Mouse (Mus musculus) stomach, postnatal 0 days (tissue): Measurements from ENCODE around the gene Fam19a2. TPM values are rescaled to one million over a fixed set of nuclear protein-coding genes. Genes with fewer than 3 reads are reported as not detected.

Experiments
- ATAC-seq: fragments of 200-750 bp; cut with Nextera tagmentation; 2 replicates; pipeline ENCODE4 v1.8.0; 2017; ENCODE audit not compliant: low FRiP score, low TSS enrichment
- DNase-seq: peaks from one replicate; pipeline ENCODE4 v3.0.0-alpha.2; 2016; ENCODE audit warnings: low spot score
- H3K27ac ChIP-seq: fragments of 300-500 bp; sonication (generic); replicated peaks from 2 replicates; pipeline ENCODE4 v1.5.1; 2014; ENCODE audit warnings: mild to moderate bottlenecking, control low read depth
- H3K27me3 ChIP-seq: fragments of 300-500 bp; sonication (generic); 2 replicates; pipeline ENCODE4 v1.6.1; 2014; ENCODE audit warnings: low read length; ENCODE audit not compliant: control insufficient read depth, insufficient read depth
- H3K36me3 ChIP-seq: fragments of 300-500 bp; sonication (generic); 2 replicates; pipeline ENCODE4 v1.6.1; 2014; ENCODE audit warnings: low read length, mixed read lengths; ENCODE audit not compliant: control insufficient read depth, insufficient read depth
- H3K4me1 ChIP-seq: fragments of 300-500 bp; sonication (generic); replicated peaks from 2 replicates; pipeline ENCODE4 v1.6.1; 2014; ENCODE audit warnings: antibody characterized with exemption; ENCODE audit not compliant: control insufficient read depth, insufficient read depth
- H3K4me2 ChIP-seq: fragments of 300-500 bp; sonication (generic); replicated peaks from 2 replicates; pipeline ENCODE4 v1.6.1; 2014; ENCODE audit warnings: low read depth, mild to moderate bottlenecking, control low read depth, moderate library complexity
- H3K4me3 ChIP-seq: fragments of 300-500 bp; sonication (generic); 2 replicates; pipeline ENCODE4 v1.5.1; 2014; ENCODE audit warnings: low read depth, low read length, control low read depth
- H3K9ac ChIP-seq: fragments of 300-500 bp; sonication (generic); 2 replicates; pipeline ENCODE4 v1.6.1; 2014; ENCODE audit warnings: mild to moderate bottlenecking, low read length, control low read depth, mixed read lengths
- H3K9me3 ChIP-seq: fragments of 300-500 bp; sonication (generic); 2 replicates; pipeline ENCODE4 v1.6.1; 2016; ENCODE audit warnings: low read length; ENCODE audit not compliant: control insufficient read depth
- CTCF ChIP-seq: IDR thresholded peaks from 2 replicates; pipeline ENCODE4 v1.5.1; 2016; ENCODE audit warnings: antibody characterized with exemption, low read depth, mild to moderate bottlenecking, moderate library complexity
- EP300 ChIP-seq: optimal IDR thresholded peaks from 2 replicates; pipeline ENCODE3; 2016; ENCODE audit warnings: antibody characterized with exemption
- WGBS: fragments of 180-500 bp; shearing (Covaris S2); extraction: QIAGEN DNeasy Blood & Tissue Kit; methylation state at CpG from one replicate; pipeline ENCODE4 v1.1.7; 2014; 5-methylcytosine and 5-hydroxymethylcytosine counted together
- polyA plus RNA-seq: library from polyadenylated mRNA; unstranded; fragments of >200 nt; fragmentation: Nextera tagmentation; extraction: Ambion mirVana; gene quantifications from 2 replicates; pipeline ENCODE4 v1.2.1, GENCODE M21; 2015

The Fam19a2 gene
- polyA plus RNA-seq, 1 experiment from 2014 or later, result 2.4 TPM

GRCm38 (mm10) chr10:123710738-123711137, 446.9 kb downstream of the Fam19a2 start:
- H3K9me3 ChIP-seq, result no peaks in the 10 kb centered on the region
- no peak overlapping the region for H3K4me3 ChIP-seq
- no peaks in the 10 kb centered on the region for H3K27me3 ChIP-seq
- no peak overlapping the region for H3K27ac ChIP-seq
- no peaks in the 10 kb centered on the region for H3K4me1 ChIP-seq
- ATAC-seq, result no peak
- no peak overlapping the region for H3K4me2 ChIP-seq
- 76% methylated on average over 2 of the region's 2 CpGs for WGBS
- TF ChIP-seq EP300 (no peak), CTCF (no peak)
- H3K36me3 ChIP-seq, result no peaks in the 10 kb centered on the region
- no peak overlapping the region for H3K9ac ChIP-seq
- no peak for DNase-seq

GRCm38 (mm10) chr10:123721952-123722460, 458.2 kb downstream of the Fam19a2 start:
- no peak overlapping the region for H3K9ac ChIP-seq

GRCm38 (mm10) chr10:123723641-123724040, 459.8 kb downstream of the Fam19a2 start:
- Histone ChIP-seq H3K9me3 (no peaks in the 10 kb centered on the region), H3K4me1 (no peaks in the 10 kb centered on the region), H3K27me3 (no peaks in the 10 kb centered on the region), H3K9ac (no peak overlapping the region), H3K4me2 (no peak overlapping the region), H3K36me3 (no peaks in the 10 kb centered on the region), H3K4me3 (no peak overlapping the region), H3K27ac (no peak overlapping the region)
- no peak for DNase-seq
- TF ChIP-seq EP300 (no peak), CTCF (no peak)
- no peak for ATAC-seq

More at GRCm38 (mm10) chr10:123721952-123722460, 458.2 kb downstream of the Fam19a2 start:
- H3K27me3 ChIP-seq, result no peaks in the 10 kb centered on the region
- ATAC-seq, result no peak
- no peak overlapping the region for H3K4me2 ChIP-seq
- no peak overlapping the region for H3K27ac ChIP-seq
- H3K4me1 ChIP-seq, result no peaks in the 10 kb centered on the region
- H3K4me3 ChIP-seq, result no peak overlapping the region
- TF ChIP-seq CTCF (no peak), EP300 (no peak)
- WGBS, result 63% methylated on average over 2 of the region's 2 CpGs
- DNase-seq, result no peak
- no peaks in the 10 kb centered on the region for H3K36me3 ChIP-seq
- H3K9me3 ChIP-seq, result no peaks in the 10 kb centered on the region

- TF ChIP-seq EP300 (no peak), CTCF (no peak)
- no peak for ATAC-seq
These were observed 484.5 kb downstream of the Fam19a2 start for GRCm38 (mm10) chr10:123748317-123748716.

GRCm38 (mm10) chr10:123751676-123752280, 488.0 kb downstream of the Fam19a2 start:
- no peaks in the 10 kb centered on the region for H3K36me3 ChIP-seq
- H3K9ac ChIP-seq, result no peak overlapping the region
- H3K27me3 ChIP-seq, result no peaks in the 10 kb centered on the region
- no peaks in the 10 kb centered on the region for H3K4me1 ChIP-seq
- H3K4me3 ChIP-seq, result no peak overlapping the region
- 59% methylated on average over 6 of the region's 6 CpGs for WGBS
- no peak overlapping the region for H3K4me2 ChIP-seq
- no peak for DNase-seq
- TF ChIP-seq CTCF, result no peak
- no peak for TF ChIP-seq EP300
- ATAC-seq, result no peak
- no peak overlapping the region for H3K27ac ChIP-seq
- H3K9me3 ChIP-seq, result no peaks in the 10 kb centered on the region

More at GRCm38 (mm10) chr10:123748317-123748716, 484.5 kb downstream of the Fam19a2 start:
- no peaks in the 10 kb centered on the region for H3K36me3 ChIP-seq
- no peak overlapping the region for H3K4me3 ChIP-seq
- H3K4me1 ChIP-seq, result no peaks in the 10 kb centered on the region
- H3K9ac ChIP-seq, result no peak overlapping the region
- WGBS, result 49% methylated on average over 1 of the region's 1 CpGs
- DNase-seq, result no peak
- no peaks in the 10 kb centered on the region for H3K27me3 ChIP-seq
- H3K9me3 ChIP-seq, result no peaks in the 10 kb centered on the region
- H3K4me2 ChIP-seq, result no peak overlapping the region
- no peak overlapping the region for H3K27ac ChIP-seq

- Histone ChIP-seq H3K4me2 (no peak overlapping the region), H3K4me3 (no peak overlapping the region), H3K27ac (no peak overlapping the region), H3K9ac (no peak overlapping the region), H3K36me3 (no peaks in the 10 kb centered on the region), H3K27me3 (no peaks in the 10 kb centered on the region), H3K9me3 (no peaks in the 10 kb centered on the region), H3K4me1 (no peaks in the 10 kb centered on the region)
- WGBS, result 73% methylated on average over 3 of the region's 3 CpGs
- TF ChIP-seq EP300 (no peak), CTCF (no peak)
- no peak for ATAC-seq
- no peak for DNase-seq
These were observed 489.0 kb downstream of the Fam19a2 start for GRCm38 (mm10) chr10:123752755-123753154.
